Mouse (Mus musculus): Measurements from ENCODE around the gene Pabpc1l.

DNA sequence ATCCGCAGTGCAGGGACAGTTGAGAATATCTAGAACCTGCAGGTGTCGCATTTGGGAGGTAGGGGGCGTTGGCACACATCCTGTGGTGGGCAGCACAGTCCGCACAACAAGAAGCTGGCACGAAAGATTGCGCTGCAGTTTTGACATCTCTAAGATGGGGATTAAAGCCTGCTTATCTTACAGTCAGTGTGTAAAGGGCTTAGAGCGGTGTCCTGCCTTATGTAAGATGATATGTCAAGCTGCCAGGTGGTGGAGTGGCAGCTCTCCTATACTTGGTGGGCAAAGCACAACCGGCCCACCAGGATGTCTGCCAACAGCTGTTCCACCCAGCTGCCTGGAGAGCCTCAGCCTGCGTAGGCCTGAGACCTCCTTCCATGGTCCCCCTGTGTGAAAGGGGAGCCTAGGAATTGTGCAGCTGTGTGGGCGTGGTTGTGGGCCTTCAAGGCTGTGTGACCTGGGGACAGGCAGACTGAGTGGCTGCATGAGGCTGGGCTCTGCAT, 11.3 kb downstream of the Pabpc1l start:
- TF ChIP-seq ZNF384 (IDR thresholded peaks at IDR 0.05; ENCODE audit: low read depth, low read length) (no peak), CTCF (conservative IDR thresholded peaks at IDR 0.05 in 1 of 2, IDR thresholded peaks at IDR 0.05 in 1 of 2; ENCODE audit: low read depth in 2 of 2, low read length in 2 of 2) (peak; percentile 11 to 52; a peak in 2 of 4 replicates), POLR2A (IDR thresholded peaks at IDR 0.05; ENCODE audit: low read depth, low read length) (no peak), EP300 (IDR thresholded peaks at IDR 0.05; ENCODE audit: low read length) (no peak), TCF12 (IDR thresholded peaks at IDR 0.05; ENCODE audit: low read depth, low read length) (no peak), POLR2AphosphoS2 (IDR thresholded peaks at IDR 0.05; ENCODE audit: low read depth, low read length) (no peak), MAX (IDR thresholded peaks at IDR 0.05; ENCODE audit: low read length) (no peak), ZKSCAN1 (IDR thresholded peaks at IDR 0.05; ENCODE audit: borderline replicate concordance, low read depth, low read length) (no peak), USF1 (IDR thresholded peaks at IDR 0.05; ENCODE audit: low read depth, low read length) (no peak), JUND (conservative IDR thresholded peaks at IDR 0.05; ENCODE audit: low read depth, low read length) (no peak), NELFE (IDR thresholded peaks at IDR 0.05; ENCODE audit: low read depth, low read length) (no peak), ZMIZ1 (IDR thresholded peaks at IDR 0.05; ENCODE audit: low read depth, low read length) (no peak)

Measured in CH12.LX (cell line).